Mouse (Mus musculus) testis, adult 2 months (tissue): ENCODE data around the gene Gm29106. TPM values are rescaled to one million over a fixed set of nuclear protein-coding genes. Genes with fewer than 3 reads are reported as not detected.
"Not testable (repeated sequence)": the region's sequence is repeated elsewhere in the genome, so short reads cannot be mapped to it uniquely, and the experiment has no call there.

Experiments
- H3K27ac ChIP-seq: fragments of 200-500 bp; 2 replicates; pipeline ENCODE4 v1.5.1; 2012; ENCODE audit warnings: low read depth, low read length; ENCODE audit not compliant: control insufficient read depth, insufficient read depth
- H3K27me3 ChIP-seq: fragments of 200-500 bp; 2 replicates; pipeline ENCODE4 v1.6.1; 2012; ENCODE audit warnings: mild to moderate bottlenecking, low read length, moderate library complexity; ENCODE audit not compliant: control insufficient read depth, insufficient read depth
- H3K36me3 ChIP-seq: fragments of 200-500 bp; 2 replicates; pipeline ENCODE4 v1.6.1; 2012; ENCODE audit warnings: mild to moderate bottlenecking, low read length; ENCODE audit not compliant: control insufficient read depth, insufficient read depth
- H3K4me1 ChIP-seq: fragments of 200-500 bp; 2 replicates; pipeline ENCODE4 v1.6.1; 2012; ENCODE audit warnings: low read length; ENCODE audit not compliant: control insufficient read depth, insufficient read depth
- H3K4me3 ChIP-seq: fragments of 200-500 bp; 2 replicates; pipeline ENCODE4 v1.5.1; 2012; ENCODE audit warnings: low read depth, mild to moderate bottlenecking, low read length, moderate library complexity, mixed read lengths; ENCODE audit not compliant: control insufficient read depth
- CTCF ChIP-seq: fragments of 200-500 bp; IDR thresholded peaks from 2 replicates; pipeline ENCODE4 v1.5.1; 2012; ENCODE audit warnings: low read depth, mild to moderate bottlenecking, inconsistent platforms, low read length, moderate library complexity; ENCODE audit not compliant: control insufficient read depth, insufficient read depth, insufficient replicate concordance
- POLR2A ChIP-seq: fragments of 200-500 bp; IDR thresholded peaks from 2 replicates; pipeline ENCODE4 v1.6.1; 2012; ENCODE audit warnings: low read depth, mild to moderate bottlenecking, inconsistent platforms, low read length, moderate library complexity; ENCODE audit not compliant: control insufficient read depth
- polyA plus RNA-seq: library from polyadenylated mRNA; depleted of rRNA; stranded (reverse); fragments of >200 nt; gene quantifications from 2 replicates; pipeline ENCODE4 v1.2.3, GENCODE M21; 2012; rRNA removed

Gene Gm29106
- not detected in 2 replicates for polyA plus RNA-seq

DNA sequence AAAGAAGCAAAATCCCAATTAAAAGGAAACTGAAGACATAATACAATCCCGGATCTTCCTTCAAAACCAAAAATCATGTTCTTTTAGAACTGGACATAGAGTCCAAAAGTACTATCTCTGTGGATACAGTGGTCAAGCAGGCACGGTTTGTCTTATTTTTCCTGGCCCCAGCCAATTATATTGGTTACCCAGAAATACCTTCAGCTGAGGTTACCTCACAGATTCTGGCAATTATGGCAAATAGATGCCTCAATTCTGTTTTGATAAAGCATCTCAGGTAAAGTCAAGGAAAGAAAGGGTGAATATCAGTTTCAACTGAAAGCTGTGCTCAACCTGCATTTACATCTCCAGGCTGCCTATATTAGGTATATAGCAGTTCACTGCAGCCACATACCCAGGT, at the start of gene Gm29106:
Gene Gm29106 (plus strand): TSS at position 301 of the 400 bp plus-strand sequence.
- not testable (repeated sequence) for H3K27me3 ChIP-seq, H3K4me3 ChIP-seq, H3K27ac ChIP-seq, H3K4me1 ChIP-seq, H3K36me3 ChIP-seq

DNA sequence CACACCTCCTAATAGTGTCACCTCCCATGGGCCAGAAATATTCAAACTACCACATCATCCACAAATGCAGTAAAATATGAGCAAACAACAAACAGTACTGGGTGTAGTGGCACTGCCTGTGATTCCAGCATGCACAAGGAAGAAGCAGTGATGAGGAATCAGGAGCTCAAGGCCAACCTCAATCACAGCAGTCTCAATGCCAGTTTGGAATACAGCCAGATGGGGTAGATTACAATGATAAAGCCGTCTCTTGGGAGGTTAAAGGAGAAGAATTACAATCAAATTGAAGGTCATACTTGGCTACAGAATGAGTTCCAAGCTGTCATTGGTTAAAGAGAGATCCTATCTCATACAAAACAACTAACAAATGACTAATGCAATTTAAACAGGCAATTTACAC, 52.2 kb downstream of the Gm29106 start:
- Histone ChIP-seq H3K4me3 (no peak overlapping the region), H3K27me3 (no peaks in the 10 kb centered on the region), H3K36me3 (no peaks in the 10 kb centered on the region), H3K27ac (no peak overlapping the region), H3K4me1 (no peaks in the 10 kb centered on the region)
- TF ChIP-seq CTCF (no peak), POLR2A (no peak)

DNA sequence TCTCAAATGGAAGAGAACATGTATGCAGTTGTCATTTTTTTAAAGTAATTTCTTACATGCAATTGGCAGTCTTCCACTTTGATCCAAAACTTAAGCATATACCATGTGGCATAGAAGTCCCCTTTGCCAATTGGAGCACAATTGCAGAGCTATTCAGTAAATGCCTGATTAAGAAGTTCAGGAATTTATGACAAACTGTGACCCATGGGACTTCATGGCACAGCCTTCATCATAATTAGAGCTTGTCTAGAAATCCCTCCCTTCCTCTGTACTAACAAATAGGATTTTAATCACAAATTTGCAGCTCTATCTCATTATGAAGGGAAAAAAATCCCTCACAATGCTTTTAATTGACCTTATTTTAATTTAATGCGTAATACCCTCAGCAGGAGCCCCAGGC, 59.7 kb downstream of the Gm29106 start:
- TF ChIP-seq POLR2A, result no peak
- H3K4me3 ChIP-seq, result no peak overlapping the region
- no peak overlapping the region for H3K27ac ChIP-seq

More for the DNA sequence above, 59.7 kb downstream of the Gm29106 start:
- Histone ChIP-seq H3K27me3 (no peaks in the 10 kb centered on the region), H3K36me3 (no peaks in the 10 kb centered on the region), H3K4me1 (no peaks in the 10 kb centered on the region)

Other genes with a start within 250 kb of the Gm29106 start
- gene Gm28168, start 248.5 kb upstream of the Gm29106 start, polyA plus RNA-seq, result not detected in 2 replicates
- gene Gm7145, start 210.6 kb upstream of the Gm29106 start, polyA plus RNA-seq, result not detected in 2 replicates
- 27.3 and 29.4 TPM in 2 replicates for gene Tsn, start 135.2 kb downstream of the Gm29106 start, polyA plus RNA-seq
- 5.4 and 6.8 TPM in 2 replicates for gene Nifk, start 145.3 kb downstream of the Gm29106 start, polyA plus RNA-seq
- 32.6 and 33.1 TPM in 2 replicates for gene Clasp1, start 212.5 kb downstream of the Gm29106 start, polyA plus RNA-seq